Mouse (Mus musculus) heart, postnatal 4 days (tissue): Measurements from ENCODE around the gene Uckl1. TPM values are rescaled to one million over a fixed set of nuclear protein-coding genes. Genes with fewer than 3 reads are reported as not detected.

Experiments used
- DNase-seq: peaks from one replicate; pipeline ENCODE4 v3.0.0; 2021
- total RNA-seq, 2 experiments: library from RNA; stranded (reverse); gene quantifications; 2 replicates each; pipeline ENCODE4 v1.2.3; 2021

Gene Uckl1
- 10 to 100 TPM; 50.2 to 54.5 TPM for total RNA-seq

DNA sequence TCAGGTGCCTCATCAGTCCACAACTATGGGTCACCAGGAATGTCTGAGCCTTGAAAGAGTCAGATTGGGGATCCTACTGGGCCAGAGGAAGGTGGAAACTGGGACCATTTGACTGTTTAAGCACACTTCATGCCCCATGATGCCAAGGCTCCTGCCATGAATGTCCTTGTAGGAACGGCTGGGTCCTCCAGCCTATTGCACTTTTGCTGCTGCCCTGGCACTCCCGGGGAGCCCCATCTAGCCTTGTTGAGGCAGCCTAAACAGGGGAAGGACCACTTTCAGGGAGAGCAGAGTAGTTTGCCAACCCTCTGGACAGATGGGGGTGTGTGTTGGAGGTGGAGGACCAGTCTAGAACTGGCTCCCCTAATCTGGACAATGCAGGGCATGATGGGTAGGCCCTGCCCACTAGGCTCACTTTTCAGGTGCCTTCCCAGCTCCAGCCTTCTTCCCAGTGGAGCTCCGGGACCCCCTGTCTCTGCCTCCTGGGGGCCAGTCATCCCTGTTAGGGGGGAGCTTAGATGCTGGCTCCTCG is at the start of gene Uckl1:
TSS of gene Uckl1 (minus strand) at position 482 of the 532 bp plus-strand sequence.
- DNase-seq: no peak

DNA sequence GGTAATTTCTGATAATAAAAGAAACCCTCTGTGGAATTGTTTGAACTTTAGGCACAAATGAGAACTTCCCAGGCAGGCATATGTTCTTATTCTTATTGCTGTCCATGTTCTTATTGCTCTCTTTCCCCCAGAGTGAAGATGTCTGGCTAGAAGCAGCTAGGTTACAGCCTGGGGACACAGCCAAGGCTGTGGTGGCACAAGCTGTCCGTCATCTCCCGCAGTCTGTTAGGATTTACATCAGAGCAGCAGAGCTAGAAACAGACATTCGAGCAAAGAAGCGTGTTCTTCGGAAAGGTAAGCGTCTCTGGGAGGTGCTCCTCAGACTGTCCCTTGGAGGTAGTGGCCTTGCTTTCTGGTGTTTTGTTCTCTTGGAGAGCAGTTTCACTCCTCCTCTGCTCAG is 47.9 kb upstream of the Uckl1 start:
- DNase-seq: no peak

DNA sequence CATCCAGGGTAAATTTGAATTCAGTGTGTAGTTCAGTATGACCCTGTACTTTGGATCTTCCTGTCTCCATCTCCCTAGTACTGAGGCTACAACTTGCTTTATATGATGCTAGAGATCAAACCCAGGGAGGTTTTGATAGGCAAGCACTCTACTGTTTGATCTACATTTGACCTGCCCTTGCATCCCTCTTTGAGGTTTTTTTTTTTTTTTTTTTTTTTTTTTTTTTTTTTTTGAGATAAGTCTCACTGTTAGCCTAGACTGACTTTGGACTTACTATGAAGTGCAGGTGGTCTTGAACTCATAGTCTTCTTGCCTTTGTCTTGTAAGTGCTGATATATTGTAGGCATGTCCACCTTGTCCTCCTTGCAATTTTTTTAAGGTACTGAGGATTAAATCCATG is 43.8 kb upstream of the Uckl1 start:
- no peak for DNase-seq

DNA sequence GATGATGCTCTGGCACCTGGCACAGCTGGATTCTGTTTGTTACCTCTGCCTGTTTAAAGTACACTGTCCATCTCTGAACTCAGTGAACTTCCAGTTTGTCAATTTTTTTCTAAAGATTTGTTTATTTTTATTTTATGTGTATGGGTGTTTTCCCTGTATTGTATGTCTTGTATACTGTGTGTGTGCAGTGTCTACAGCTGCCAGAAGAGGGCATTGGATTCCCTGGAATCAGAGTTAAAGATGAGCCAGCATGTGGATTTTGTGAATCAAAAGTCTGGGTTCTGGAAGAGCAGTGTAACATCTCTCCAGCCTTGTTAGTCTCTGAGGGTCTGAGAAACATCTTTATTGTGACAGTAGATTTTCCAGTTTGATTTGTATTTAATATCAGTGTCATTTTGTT is 38.7 kb upstream of the Uckl1 start:
- DNase-seq: peak; percentile 30

DNA sequence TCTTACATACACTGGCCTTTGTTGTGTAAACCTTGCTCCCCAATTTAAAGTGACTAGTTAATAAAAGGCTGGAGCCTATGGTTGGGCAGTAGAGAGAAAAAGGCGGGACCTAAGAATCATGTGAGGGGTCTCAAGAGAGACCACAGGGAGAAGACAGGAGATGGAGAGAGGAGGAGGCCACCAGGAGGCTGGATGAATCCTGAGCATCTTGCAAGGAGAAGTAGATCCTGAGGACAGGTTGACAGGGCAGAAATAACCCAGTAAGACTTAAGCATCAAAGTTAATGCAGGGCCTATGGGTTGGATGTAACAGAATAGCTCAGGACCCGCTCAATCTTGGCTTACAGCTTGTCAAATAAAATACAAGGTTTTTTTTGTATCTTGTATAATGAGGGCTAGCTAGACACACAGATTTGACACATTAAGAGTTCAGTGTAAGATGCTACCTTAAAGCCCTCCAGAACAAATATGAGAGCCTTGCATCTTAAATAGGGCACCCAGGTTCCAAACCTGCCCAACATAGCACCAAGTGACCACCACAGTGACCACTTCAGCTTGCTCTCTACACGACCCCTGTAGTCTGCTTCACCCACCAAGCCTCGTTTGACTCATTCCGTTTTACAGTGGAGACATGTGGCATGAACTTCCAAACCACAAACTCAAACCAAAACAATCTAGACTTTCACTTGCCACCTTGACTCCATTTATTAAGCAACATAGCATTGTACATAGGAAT is 34.2 kb upstream of the Uckl1 start:
- no peak for DNase-seq

DNA sequence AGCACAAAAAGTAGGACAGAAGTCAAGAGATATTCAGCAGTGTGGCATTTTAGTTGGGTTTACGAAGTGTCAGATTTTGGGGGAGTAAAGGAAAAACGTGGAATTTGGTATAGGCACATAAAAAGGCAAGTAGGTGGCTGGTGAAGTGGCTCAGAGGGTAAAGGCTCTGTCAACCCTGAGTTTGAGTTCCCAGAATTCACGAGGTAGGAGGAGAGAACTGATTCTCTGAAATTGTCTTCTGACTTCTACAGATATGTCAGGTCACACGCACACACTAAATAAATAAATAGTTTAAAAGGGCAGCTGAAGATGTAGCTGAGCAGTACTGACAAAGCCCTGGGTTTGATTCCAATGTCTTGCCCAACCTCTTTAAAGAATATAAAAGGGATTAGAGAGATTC is 17.7 kb upstream of the Uckl1 start:
- DNase-seq: no peak

DNA sequence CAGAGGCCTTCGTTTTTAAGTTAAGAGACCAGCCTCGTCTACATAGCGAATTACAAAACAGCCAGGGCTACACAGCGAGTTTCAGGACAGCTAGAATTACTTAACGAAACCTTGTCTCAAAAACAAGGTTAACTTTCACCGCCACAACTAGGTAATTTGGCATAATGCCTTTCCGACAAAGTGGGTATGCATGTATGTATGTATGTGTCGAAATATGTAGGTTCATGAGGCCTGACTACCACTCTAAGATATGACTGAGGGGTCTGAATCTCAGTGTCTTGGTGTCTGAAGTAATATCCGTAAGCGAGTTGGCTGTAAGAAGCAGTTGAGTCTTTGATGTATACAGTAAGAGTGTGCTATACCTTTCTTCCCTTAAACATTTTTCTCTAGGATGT is 17.1 kb upstream of the Uckl1 start:
- DNase-seq: no peak

DNA sequence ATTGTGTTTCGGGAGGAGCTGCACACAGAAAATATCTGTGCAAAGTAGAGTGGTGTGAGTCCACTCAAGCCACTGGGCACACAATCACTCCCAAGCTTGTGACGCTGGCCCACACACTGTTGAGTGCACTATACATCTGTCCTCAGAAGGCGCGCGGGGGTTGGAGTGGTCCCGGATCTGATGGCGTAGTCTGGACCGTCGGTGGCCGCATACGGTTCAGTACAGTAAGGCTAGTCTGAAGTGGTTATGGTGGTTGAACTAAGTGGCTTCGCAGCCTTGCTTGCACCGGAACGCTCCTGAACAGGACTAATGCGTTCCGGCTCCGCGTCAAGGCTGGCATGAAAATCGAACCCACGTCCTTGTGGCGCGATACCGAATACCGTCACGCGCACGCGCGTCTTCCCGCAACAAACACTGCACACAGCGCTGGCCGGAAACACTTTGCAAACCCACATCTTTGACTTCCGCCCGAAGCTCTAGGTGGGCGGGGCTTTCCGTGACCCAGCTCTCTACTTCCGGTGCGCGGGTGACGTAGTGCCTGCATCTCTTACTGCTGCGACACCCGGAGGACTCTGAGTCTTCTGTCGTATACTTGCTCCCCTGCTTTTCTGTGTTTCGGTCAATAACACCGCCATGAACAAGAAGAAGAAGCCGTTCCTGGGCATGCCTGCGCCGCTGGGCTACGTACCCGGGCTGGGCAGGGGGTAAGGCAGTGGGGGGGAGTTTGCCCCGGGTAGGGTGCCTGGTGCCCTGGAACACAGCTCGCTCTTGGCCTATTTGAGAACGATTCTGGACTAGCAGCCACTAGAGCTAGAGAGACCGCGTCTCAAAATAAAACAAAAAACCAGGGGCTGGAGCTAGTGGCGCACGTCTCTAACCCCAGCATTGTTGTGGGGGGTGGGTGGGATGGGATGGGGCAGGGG is 16.4 kb upstream of the Uckl1 start:
- peak; percentile 97 for DNase-seq

DNA sequence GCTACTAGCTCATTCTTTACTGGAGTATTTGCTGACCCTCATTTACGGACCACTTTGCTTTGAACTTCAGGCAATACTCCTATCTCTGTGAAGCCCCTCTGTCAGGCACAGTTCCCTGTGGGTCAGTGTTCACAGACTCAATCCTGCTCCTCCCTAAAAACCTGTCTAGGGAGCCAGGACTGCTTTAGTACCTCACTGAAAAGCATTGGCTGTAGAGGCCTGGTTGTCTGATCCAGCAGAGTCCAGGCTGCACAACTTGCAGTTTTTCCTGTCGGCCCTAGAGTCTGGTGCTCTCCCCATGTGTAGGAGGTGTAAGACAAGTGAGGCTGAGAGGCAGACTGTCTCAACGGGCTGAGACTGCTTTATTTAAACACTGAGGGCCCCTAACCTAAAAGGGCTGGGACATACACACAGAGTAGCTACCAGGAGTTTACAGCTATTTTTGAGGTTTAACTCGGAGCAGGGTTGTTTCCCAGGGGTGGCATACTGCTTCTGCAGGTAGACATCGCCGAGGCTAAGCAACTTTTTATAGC is 15.6 kb upstream of the Uckl1 start:
- DNase-seq: no peak

DNA sequence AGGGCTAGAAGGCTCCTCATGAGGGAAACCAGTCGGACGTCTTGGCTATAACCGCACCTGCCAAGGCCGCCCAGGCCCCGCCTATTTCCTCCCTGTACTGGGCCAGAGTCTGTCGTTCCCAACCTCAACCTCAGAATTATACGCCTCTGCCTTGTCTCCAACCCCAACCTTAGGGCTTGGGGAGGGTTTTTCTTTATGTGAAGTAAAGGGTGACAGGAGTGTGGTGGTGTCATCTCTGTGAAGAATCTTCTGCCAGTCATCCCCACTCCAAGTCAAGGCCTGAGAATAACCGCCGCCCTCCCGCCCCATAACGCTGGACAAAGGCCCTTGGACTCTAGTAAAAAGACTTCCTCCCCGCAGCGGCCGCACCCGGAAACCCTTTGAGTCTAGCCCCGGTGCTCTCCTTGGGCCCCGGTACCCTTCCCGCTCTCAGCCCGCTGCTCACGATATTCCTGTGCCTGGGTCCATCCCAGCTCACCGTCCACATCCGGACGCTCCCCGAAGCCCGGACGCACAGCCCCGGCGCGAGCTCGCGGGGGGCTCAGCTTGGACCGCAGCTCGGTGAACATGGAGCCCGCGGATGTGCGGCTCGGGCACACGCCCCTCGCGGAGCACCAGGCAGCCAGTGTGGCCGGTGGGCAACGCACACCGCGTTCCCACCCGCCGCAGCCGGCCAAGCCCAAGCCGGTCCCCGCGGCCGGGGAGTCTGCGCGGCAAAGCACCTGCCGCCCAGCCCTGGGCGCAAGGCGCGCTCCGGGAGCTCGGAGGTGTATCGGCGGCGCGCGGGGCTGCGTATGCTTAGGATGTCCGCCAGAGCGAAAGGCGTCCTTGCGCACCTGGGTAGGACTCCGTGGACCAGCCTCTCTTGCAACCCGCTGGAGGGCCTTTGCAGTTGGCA is 14.0 kb upstream of the Uckl1 start, which contains the start of gene Samd10:
TSS of gene Samd10 (minus strand) at position 759 of the 898 bp plus-strand sequence.
- DNase-seq: peak; percentile 52

DNA sequence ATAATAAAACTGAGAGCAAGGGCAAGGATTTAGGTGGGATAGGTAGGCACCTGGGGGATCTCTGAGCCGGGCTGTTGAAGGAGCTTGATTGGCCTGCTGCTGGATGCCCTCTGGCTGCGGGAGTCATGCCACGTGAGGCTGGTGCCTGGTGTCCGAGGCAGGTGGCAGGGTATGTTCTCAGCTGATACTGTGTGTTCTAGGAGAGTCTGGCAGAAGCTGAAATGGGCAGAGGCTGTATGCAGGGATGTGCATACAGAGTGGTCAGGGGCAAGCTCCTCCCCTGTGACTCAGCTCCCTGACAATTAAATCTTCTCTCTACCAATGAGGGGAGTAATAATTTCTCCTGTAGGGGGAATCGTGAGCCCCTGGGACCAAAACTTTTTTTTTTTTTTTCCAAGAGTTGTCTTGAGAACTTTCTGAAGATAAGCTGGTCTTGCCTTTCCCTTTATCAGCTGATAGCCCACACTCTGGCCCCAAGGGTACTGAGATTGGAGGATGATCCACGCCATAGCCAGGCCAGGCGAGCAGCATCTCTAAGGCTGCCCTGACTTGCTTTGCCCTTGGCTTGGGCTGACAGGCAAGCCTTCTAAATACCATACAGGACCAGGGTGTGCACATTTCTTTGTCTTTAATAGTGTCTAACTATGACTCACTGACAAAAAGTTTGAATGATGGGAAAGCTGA is 12.8 kb upstream of the Uckl1 start:
- DNase-seq: no peak

DNA sequence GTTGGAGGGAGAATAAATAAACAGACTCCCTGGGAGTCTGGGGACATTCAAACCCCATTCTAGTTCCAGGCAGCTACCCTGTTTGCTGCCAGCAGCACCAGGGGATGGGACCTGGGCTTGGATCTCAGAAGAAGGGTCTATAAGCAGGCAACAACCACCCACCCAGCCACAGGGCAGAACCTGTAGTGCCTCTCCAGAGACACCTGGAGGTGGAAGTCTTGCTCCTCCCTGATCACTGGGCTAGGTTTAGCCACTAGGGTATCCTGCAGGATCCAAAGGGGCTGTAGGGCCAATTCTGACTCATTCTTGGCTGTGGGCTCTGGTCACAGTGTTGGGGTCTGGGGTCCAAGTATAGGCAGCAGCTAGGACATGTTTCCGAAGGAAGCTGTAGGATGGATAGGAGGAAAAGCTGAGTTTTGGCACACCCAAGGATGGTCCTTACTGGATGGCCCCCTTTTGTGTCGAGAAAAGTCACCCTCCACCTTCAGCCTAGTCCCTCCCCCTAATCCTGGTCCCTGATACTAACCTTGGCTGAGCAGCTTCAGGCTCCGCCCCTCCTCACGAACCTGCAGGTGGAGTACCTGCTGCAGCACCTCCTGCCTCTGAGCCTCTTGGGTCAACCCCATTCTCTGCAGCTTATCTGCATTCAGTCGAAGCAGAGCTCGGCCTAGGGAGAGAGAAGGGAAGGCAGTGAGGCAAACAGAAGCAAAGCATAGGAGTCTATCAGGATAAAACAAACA is 11.7 kb upstream of the Uckl1 start:
- no peak for DNase-seq

DNA sequence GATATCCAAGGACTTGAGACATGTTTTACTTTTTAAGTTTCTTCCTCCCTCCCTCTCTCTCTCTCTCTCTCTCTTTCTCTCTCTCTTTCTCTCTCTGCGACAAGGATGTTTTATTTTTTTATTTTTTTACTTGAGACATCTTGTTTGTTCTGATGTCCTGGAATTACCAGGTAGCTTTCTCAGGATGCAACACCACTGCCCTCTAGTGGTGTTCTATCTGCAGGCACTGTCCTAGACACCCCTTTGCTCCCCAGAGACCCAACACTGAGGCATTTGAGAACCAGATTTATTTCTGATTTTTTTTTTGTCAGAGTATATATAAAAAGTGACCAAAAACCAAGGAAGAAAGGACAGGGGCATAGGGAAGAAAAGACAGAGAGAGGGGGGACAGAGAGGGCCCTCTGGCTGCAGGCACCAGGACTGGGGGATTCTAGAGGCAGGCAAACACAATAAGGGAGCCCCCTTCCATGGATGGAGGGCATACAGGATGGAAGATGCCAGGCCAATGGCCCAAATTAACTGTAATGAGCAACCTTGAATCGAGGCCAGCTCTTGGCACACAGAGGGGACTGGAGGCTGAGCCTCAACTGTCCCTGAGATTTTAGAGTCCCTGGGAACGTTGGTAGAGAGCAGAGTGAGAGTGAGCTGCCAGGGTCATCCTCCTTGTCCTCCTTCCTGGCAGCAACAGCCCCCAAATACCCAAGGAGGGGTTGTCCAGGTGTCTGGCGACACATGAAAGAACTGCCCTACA is 10.4 kb upstream of the Uckl1 start:
- peak; percentile 47 for DNase-seq

DNA sequence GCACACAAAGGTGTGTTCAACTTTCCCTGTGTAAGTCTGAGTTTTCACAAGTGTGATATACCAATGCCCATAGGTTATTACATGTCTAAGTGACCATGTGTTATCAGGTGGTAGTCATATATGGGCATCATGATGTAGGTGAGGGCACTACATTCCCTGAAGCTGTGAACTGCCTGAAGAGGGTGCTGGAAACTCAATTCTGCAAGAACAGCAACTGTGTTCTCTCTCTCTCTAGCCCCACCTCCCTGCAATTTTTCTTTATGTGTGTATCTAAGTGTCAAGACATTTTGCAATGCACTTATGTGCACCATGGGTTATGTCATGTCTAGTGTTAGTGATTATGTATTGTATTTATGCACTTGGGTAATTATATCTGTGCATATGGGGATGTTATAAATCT is 9.2 kb upstream of the Uckl1 start:
- DNase-seq: no peak

DNA sequence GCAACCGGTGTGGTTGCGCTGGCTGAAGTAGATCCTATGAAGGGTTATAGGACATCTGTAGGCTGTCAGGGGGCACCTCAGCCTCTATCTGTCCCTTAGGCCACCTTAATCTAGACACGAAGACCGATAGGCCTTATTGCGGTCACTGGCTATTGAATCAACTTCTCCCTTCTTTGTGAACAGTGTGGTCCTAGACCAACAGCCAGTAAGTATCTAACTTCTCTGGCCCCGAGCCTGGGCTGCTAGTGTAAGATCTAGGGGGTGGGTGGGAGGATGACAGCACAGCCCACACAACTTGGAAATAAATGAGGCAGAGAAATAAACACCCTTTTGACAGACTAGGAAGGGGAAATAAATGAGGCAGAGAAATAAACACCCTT is 8.3 kb upstream of the Uckl1 start:
- DNase-seq: peak; percentile 46

DNA sequence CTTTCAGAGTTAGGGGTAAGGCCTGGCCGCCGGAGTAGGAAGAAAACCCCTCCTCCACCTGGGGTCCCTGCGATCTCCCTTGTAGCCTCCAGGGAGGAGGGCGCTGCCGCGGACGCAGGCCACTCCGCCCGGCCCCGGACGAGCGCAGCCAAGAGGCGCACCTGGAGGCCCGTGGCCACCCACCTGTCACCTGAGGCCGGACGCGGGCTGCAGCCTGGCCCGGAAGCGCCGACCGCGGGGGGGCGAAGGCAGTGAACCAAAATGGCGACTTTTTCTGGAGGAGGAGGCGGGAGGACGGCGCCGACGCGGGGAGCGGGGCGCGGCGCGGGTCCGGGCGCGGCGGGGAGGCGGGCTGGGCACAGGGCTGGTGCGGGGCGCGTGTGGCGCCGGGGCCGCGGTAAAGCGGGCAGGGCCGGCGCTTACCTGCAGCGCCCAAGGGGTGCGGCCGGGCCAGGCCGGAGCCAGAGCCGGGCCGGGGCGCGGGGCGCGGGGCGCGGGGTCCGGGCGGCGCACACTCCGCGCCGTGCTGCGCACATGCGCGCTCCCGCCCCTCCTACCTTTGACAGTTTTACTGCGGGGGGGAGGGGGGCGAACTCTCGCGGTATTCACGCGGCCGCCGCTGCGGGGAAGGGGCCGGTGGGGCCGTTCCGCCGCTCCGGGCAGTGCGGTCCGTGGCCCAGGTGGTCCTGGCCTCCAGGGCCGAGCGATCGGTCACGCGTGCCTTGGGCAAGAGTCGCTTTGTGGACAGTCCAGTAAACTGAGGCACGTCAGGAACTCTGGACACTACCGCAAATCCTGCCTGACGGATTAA is 7.7 kb upstream of the Uckl1 start, which contains the start of gene Zfp512b:
TSS of gene Zfp512b (minus strand) at position 573 of the 811 bp plus-strand sequence.
- peak; percentile 78 for DNase-seq

DNA sequence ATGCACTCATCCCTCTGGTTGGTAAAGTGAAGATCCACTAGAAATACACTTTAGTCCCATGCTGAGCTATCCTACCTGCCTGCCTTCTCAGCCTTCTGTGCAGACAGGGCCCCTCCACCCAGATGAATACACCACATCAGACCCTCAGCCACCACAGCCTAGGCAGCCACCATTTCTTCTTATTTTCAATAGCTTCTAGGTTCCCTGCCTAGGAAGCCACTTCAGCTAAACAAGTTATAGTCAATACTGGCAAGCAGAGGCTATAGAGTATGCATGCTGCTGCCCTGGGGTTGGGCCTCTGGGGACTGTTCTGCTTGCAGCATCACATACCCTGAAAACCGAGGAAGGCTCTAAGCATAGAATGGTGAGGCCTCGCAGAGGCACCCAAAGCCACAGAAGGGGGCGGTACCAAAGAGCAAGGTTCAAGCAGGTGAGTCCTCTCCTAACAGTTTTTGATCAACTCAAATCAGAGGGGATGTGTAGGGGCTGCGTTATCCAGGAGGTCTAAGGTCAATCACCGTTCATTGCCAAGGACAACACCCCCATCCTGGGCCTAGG is 6.9 kb upstream of the Uckl1 start, which contains the start of gene Prpf6:
TSS of gene Prpf6 (plus strand) at position 341 of the 558 bp plus-strand sequence.
- peak; percentile 5 for DNase-seq

DNA sequence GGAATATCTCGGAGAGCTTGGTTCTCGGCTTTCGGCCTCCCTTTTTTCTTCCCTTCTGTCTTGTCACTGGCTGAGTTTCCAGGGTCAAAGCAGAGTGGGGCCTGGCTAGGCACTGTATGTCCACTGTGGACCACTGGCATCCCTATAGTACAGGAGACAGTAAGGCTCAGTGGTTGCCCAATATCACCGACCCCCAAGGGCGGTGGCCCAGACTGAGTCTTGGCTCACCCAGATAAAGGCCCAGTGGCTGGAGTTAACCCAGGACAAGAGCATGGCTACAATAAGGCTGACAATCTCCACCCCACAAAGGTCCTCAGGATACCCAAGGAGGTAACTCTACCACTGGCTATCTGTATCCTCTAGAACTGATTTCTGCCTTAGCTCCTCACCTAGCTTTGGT is 5.8 kb upstream of the Uckl1 start:
- DNase-seq: no peak

DNA sequence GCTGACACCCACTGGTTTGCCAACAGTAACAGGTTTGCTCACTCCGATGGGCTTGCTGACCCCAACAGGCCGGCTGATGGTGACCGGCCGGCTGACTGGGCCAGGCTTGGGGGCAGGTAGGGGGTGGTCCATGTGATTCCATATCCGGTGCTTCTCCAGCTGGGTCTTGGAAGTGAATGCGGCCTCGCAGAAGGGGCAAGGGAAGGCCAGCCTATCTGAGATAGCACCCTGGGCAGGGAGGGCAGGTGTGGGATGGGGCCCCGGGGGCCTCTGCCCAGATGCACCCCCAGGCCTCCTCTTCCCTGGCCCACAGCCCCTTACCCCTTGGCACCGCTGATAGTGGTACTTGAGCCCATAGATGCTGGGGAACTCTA is 5.0 kb upstream of the Uckl1 start:
- DNase-seq: no peak
